10 mouse cellular contexts compared by ENCODE assay signal in the genomic region with DNA sequence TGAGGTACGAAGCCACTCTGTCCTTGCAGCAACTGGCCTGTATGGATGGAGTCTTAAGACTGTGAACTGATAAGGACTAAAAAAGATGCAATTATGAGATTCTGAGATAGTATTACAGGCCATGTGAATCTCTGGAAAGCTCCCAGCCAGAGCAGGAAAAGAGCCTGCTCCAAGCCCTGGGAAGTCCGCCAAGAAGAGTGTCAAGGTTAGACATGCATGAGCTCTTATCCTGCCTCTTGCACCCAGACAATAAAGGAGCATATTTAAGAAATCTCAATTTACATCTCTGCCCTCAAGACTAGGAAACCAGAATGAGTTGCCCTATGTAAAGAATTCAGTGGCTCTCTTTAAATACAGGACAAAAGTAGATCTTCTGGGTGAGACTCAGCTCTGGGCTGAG.
DNase-seq lines count a peak whose midpoint lies in the region; ATAC-seq and TF ChIP-seq lines count a peak whose summit lies in the region.
"Had no signal": no experiment of that assay in that cellular context is flagged by ENCODE, and none has a peak within 500 bp of the region (broad histone marks: within the 10 kb centered on the region; RNA-seq: fewer than 3 reads in every experiment).

No protein-coding gene starts in this region.

- H3K4me3 ChIP-seq in gastrocnemius, adult 2 months: no peak overlapping the region

- no peak for TF ChIP-seq CTCF in gastrocnemius, adult 2 months (IDR thresholded peaks at IDR 0.05)

- H3K27ac ChIP-seq in gastrocnemius, adult 2 months: no peak overlapping the region

- intact Hi-C loops in gastrocnemius, adult 2 months (cut with DNase I): no loop called here

- DNase-seq in gastrocnemius, adult 2 months: peak; percentile 16
- no peak for DNase-seq in gastrocnemius, adult 18-20 months (ENCODE audit: low spot score)
- DNase-seq in kidney, postnatal 14 days: peak; percentile 49
- no peak for DNase-seq in kidney, adult 9 months
- peak; percentile 95 for DNase-seq in 3T3-L1 (ENCODE audit: low read depth, low spot score)
- DNase-seq in T-cell, adult 2 months (ENCODE audit: low spot score): no peak
- DNase-seq: thymus, adult 18-20 months had no signal

- peak; percentile 91 for ATAC-seq in cerebellum, adult (ENCODE audit: insufficient number of reproducible peaks, low FRiP score, low TSS enrichment)
- no peak for ATAC-seq in monocyte, adult 5-6 weeks (replicated peaks; ENCODE audit: insufficient number of reproducible peaks, low FRiP score, low TSS enrichment, poor library complexity, severe bottlenecking)
- ATAC-seq: midbrain, embryonic 16.5 days had no signal

Comparison
In these comparisons a context has a peak if more than half of its experiments do, and no peak if none do; other contexts are left out.
1. DNase-seq: peak in gastrocnemius, adult 2 months (single experiment), kidney, postnatal 14 days (single experiment) and 3T3-L1 (single experiment); none in gastrocnemius, adult 18-20 months (single experiment), kidney, adult 9 months (single experiment) and T-cell, adult 2 months (single experiment).